Mouse (Mus musculus): ENCODE measurements around the gene Rabgap1l.

Rabgap1l gene

DNA sequence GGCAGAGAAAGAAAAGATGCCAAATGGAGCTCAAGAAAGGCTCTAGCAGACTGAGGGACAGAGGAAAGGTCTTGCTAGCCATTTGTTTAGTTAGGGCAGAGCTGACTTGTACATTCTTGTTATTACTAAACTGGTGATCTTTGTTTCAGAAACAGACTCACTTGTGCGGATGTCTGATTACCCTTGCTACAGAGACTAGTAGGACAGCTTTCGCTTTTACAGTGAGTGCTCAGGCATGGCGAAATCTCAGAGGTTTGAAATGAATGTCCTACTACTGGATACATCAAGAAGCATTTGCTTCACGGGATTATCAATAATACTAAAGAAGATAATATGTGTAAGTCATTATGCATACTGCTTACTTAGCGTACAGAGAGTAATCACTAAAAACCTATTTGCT lies 548.3 kb downstream of the Rabgap1l start:
- DNase-seq (ENCODE audit: low spot score), result no peak

DNA sequence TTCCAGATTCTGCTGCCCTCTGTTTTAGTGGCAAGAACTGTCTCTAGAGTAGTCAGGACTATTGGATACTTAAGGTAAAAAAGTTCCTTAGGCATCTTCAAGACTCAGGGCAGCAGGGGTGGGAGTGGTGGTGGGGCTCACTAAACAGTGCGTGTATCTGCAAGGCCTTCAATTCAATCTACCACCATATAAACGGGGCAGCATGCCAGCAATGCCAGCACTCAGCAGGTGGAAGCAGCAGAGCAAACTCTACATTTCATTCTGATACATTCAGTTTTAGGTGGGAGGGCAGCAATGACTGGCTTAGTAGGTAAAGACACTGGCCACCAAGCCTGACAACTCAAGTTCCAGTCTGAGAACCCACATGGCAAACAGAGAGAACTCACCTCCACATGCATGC lies 552.9 kb downstream of the Rabgap1l start:
- no peak for DNase-seq (ENCODE audit: low spot score)

DNA sequence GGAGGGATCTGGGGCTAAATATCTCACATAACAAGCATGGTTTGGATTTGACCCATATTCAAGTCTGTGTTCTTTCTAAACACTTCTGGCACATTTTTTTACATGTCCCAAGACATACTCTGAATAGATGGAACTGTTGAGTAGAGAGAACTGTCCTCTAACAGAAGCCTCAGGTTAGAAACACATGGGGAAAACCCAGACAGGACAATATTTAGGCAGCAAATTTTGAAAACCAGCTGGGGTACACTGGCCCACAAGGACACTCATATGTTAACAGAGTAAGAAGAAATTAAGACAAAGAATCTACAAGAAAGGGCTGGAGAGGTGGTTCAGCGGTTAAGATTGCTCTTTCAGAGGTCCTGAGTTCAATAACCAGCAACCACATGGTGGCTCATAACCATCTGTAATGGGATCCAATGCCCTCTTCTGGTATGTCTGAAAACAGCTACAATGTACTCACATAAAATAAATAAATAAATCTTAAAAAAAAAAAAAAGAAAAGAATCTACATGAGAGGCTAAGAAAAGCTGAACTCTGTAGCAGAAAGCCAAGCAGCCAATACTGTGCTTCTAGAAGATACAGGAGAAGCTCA lies 554.1 kb downstream of the Rabgap1l start:
- no peak for DNase-seq (ENCODE audit: low spot score)

DNA sequence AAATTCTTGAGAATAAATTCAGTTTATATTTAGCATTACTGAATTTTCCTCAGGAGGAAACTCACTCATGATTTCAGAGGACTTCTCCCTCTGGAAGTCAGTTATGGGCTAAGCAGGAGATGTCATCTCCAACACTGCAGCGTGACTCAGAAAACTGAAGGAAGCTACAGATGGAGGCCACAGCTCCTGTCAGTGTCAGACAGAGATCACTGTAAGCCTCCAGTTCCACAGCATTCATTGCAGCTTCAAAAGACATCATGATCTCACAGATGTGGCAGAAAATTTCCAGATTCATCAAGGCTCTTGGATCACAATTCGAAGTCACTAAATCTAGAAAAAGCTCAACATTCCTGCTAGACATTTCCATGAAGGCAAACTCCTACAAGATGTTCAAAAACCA lies 555.0 kb downstream of the Rabgap1l start:
- no peak for DNase-seq (ENCODE audit: low spot score)

DNA sequence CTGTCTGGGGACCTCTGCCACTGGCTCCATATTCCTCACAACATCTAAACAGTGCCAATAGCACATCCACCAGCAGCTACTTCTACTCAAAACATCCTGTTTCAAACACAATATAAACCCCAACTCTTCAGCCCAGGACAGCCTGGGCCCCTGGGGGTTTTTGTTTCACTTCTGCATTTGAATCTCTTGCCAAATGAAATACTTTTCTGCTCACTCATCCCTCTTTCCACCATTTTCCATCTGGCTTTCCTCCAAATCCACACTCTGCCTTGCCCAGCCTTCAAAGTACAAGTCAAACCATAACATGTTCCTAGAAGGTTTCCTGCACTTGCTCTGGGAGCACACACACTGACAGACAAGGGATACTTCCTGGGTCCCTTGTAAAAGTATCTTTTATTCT lies 559.1 kb downstream of the Rabgap1l start:
- no peak for DNase-seq (ENCODE audit: low spot score)

DNA sequence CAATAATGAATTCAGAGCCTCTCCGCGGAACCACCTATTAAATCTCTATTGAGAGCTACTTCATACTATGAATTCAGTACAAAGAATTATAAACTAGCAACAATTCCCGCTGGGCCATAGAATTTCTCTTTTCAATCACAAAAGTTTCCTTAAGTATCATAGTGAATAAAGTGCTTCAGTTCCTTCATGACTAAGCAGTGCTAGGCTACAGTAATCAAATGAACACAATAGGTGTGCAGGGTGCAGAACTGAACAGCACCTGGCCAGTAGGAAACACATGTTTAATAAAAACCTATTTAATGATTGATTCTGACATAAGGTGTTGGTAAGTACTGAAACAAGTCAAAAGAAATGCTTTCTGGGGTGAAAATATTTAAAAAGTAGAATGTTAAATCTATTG lies 560.9 kb downstream of the Rabgap1l start:
- DNase-seq (ENCODE audit: low spot score), result no peak

DNA sequence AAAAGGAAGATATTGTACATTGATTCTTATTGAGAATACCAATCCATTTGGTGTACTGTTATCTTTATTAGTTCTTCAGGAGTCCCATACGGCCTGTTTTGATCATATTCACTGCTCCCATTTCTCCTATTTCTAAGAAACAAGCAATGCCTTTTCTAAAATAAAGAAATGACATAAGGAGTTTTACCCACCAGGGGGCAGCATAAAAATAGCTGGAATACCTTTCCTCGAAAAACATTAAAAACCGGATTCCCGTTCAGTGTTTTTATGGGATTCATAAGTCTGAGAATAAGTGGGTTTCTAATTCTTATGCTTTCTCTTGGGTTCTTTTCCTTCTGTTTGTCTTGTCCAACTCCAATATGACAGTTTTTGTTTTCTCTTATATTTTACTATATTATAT lies 562.0 kb downstream of the Rabgap1l start:
- DNase-seq (ENCODE audit: low spot score), result peak; percentile 83

DNA sequence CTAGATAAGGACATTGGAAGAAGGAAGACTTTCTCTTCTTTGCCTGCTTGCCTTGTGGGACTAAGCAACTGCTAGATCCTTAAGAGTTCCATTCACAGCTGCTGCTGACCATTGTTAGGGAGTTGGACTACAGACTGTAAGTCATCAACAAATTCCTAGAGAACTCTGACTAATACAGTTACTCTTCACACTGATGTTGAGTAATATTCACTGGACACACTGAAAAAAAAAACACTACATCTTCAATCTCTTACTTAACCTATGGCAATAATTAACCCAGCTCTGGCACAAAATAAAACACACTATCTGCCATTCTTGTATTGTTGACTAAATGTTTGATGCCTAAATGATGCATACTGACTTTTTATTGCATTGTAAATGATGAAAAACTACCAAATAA lies 565.2 kb downstream of the Rabgap1l start:
- DNase-seq (ENCODE audit: low spot score), result no peak

DNA sequence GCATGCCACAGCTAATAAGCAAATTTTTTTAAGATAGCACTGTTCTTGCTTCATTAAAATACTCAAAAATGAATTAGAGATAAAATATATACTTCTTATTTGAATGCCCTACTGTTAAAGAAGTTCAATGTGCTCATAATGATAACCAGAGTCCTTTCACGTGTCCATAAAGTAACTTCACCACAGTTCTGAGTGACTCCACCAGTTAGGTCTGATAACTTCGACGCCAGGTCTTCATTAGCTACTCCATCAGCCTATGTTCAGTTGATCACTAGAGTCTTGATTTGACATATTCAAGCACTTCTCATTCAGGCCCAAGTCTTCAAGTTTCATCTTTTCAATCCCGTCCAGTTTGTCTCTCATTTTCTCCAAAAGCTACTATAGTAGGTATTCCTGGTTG lies 565.8 kb downstream of the Rabgap1l start:
- DNase-seq (ENCODE audit: low spot score), result no peak

DNA sequence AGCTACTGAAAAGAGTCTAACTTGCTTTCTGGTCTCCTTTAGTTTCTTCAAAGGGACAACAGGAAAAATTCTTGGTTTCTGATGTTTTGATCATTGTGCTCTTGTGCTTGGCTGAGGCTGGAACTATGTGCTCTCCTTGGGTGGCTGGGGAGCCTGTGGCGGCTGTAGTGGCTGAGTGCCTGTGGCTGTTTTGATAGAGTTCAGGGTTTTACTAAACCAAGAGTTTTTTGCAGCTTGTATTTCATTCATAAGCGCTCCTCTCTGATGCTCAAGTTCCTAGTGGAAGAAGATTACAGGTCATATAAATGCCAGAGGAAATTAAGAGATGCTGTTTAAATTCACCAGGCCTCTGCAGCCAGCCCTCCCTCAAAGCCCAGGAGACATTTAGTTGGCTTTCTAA lies 568.9 kb downstream of the Rabgap1l start:
- no peak for DNase-seq (ENCODE audit: low spot score)

DNA sequence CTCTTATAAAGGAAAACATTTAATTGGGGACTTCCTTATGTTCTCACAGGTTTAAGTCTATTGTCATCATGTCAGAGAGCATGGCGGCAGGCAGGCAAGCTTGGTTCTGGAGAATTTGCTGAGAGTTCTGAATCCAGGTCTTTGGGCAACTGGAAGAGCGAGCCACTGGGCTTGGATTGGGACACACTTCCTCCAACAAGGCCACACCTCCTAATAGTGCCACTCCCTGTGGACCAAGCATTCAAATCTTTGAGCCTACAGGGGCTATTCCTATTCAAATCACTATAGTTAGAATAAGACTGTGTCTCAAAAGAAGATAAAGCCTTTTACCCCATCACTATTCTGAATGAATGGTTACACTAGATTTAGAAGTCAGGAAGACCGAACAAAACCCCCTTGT lies 575.1 kb downstream of the Rabgap1l start:
- DNase-seq (ENCODE audit: low spot score), result no peak

DNA sequence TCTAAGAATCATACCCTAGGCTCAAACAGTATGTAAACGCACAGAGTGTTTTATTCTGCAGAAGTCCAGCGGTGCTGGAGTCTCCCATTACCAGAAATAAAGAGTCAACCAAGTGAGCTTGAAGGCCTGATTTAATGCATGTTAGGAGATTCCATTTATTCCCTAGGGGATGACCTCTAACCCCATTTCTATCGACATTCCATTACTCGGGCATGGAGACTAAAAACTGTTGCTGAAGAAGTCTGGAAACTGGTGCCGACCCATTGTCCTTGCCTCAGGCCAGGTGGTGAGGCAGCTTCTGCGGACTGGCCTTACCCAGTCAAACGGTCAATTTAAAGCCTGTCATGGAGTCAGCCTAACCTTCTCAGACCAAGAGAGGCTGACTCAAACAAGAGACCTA lies 578.8 kb downstream of the Rabgap1l start:
- DNase-seq (ENCODE audit: low spot score), result peak; percentile 49

DNA sequence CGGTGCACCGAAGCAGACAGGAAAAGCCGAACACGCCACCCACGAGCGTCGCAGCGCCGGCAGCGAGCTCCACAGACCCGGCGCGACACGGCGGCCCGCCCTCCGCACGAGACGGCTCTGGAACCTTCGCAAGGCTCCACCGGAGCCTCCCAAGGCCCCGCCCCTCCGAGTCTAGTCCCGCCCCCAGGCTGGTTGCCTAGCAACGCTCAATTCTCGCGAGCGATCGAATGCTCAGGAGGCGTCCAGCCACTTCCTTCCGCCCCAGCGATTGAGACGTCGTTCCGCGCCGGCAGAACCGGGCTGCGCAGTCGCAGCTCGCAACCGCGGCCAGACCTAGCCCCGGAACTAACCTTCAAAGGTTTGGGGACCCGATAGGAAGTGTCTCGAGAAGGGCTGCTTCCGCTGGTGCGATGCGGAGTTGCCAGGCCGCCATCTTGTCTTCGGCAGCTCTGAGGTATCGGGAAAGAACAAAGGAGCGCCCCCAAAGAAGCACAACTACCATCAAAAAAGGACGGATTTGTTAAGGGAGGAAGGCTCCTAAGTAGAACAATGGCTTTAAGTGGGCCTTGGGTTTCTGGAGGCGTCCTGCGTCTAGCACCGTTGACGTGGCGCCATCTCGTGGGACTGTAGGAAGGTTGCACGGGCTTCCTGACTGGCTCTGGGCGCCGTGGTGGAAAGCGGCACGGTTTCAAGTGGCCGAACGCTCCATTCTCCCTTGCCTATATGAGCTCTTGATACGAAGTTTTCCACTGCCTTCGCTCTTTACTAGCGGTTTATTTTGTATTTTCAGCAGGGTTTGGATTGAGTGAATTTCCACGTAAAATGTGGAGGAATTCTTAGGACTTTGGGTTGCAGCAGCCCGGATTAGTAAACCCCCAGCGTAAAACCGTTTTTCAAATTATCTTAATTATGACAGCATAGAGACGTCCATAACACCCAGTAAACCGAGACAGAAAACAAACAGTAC lies 580.0 kb downstream of the Rabgap1l start, which contains the start of gene Cacybp:
Gene Cacybp, minus strand, starts transcription at position 173 of the 967 bp plus-strand sequence.
- DNase-seq (ENCODE audit: low spot score), result peak; percentile 99

DNA sequence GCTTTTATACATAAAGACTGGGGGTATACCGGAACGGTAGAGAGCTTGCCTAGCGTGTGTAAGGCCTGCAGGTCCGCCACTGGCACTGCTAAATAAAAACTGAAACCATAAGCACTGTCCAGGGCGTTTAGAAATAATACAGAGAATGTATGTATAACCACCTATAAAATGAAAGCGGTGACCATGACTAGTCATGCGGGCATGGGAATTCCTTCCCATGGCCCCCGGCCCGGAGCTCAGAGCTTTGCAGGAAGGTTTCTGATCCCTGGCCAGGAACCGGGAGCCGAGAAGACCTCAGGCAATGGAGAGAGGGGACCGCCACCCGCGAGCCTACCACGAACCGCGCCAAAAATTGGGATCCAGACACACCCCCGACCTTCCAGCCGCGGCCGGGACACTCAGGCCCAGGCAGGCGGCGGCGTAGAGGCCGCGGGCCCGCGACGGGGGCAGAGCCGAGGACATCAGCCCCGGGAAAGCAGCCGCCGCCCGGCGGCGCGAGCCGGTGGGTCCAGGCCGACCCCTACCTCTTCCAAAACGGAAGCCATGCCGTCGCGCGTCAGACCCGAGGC lies 580.8 kb downstream of the Rabgap1l start:
- peak; percentile 62 for DNase-seq (ENCODE audit: low spot score)

DNA sequence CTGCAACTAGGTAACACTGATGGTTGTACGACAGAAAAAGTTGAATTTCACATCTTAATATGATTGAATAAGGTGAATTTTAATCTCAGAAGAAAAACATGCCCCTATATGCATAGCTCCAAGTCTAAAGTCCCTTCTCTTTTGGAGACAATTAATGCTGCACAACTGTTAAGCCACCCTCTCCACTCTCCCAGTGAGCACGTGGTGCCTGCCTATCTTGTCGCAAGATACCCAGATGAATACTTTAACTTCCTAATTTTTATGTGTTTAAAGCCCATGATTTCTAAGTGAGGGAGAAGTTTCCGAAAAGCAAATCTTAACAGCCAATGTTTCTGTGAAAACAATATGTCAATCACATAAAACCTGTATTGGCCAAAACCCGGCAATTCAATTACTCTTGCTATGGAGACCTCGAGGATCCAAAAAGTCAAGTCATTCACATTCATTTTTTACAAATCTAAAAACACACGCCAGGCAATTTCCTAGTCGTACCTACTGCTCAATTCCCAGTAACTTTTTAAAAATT lies 581.4 kb downstream of the Rabgap1l start:
- peak; percentile 43 for DNase-seq (ENCODE audit: low spot score)

DNA sequence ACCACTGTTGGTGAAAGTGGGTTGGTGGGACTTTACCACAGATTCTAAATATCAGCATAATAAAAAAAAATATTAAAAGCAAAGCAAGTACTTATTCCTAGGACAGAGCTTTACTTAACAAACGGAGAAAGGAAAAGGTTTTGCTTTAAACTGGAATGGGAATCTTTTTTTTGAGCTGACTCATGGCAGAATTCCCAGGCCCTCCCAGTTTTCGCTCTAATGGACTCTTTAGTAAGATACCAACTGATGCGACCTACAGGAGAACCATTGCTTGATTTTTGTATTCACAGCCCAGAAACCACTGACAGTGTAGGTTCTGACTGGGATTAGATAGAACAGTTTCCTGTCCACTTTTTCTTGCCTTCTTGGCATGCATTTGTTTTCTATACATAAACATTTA lies 582.4 kb downstream of the Rabgap1l start:
- peak; percentile 7 for DNase-seq (ENCODE audit: low spot score)

DNA sequence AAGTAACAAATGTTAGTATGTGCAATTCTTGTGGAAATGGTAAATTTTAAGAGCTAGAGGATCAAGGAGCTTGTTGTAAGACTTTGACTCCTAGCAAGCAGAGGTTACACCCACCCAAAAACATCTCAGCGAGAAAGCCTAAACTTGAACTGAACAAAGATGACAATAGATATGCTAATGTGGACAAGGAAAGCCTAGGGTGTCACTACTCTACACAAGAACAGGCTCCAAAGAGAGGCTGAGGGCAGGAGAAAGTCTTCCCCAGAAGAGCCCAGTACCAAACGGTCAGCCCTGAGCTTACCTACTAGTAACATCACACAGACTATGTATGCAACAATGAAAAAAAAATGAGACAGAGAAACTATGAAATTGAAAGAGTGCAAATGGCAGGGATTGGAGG lies 583.2 kb downstream of the Rabgap1l start:
- peak; percentile 10 for DNase-seq (ENCODE audit: low spot score)

DNA sequence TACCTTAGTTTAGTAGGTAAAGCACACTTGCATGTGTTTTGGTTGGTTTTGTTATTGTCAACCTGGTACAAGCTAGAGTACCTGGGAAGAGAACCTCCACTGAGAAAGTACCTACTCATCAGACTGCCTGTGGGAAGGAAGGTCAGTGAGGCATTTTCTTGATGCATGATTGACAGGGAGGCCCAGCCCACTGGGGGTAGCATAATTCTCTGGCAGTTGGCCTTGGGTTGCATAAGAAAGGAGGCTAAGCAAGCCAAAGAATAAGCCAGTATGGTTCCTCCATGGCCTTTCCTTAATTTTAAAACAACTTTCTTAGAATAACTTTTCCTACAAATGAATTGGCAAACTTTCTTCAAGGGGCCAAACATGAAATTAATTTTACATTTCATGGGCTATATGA lies 587.5 kb downstream of the Rabgap1l start:
- DNase-seq (ENCODE audit: low spot score), result no peak

DNA sequence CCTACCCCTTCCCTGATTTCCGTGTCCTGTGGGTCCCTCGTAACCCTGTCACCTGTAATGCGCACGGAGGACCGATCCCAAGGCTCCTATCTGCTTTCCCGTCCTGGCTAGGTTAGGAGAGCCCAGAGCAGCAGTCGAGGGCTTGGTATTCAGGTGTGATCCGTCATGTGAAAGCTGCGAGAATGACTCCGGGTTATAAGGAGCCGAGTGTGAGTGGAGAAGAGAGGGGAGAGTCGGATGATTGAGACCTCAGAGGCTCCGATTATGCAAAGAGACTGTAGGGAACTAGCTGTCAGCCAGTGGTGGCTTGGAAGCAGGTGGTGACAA lies 597.7 kb downstream of the Rabgap1l start:
- no peak for DNase-seq (ENCODE audit: low spot score)

DNA sequence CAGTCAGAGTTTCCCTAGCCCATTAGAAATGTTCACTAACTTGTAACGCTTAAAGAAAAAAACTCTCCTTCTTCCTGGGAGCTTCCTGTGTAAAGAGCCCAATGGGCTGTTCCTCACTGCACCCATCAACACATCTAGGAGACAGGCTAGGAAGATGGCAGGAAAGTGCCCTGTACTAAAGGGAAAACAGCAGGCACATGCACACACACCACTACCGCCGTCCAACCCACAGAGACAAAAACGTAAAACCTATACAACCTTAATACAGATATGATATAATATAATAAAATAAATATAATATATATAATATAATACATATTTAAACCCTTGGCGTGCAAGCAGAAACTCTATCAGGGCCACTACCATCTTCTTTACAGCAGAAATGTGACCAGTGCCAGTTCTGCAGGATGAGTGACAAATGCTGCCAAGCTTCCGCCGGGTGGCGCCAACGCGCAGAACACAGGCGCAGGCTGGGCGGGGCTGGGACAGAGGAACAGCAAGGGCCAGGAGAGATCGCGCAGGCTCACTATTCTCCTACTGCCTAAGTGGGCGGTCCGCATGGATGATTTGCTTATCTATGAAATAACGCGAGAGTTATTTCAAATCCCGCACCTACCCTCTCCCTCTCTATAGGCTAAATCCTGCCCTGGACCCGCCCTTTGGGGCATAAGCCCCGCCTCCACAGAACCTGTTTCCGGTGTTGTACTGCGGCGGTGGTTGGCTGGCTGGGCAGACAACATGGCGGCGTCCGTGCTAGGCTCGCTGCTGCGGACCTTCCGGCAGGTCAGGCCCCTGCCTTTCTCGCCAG lies 598.3 kb downstream of the Rabgap1l start, which contains the start of gene Mrps14:
Gene Mrps14, plus strand, starts transcription at position 687 of the 808 bp plus-strand sequence.
- DNase-seq (ENCODE audit: low spot score), result peak; percentile 99

DNA sequence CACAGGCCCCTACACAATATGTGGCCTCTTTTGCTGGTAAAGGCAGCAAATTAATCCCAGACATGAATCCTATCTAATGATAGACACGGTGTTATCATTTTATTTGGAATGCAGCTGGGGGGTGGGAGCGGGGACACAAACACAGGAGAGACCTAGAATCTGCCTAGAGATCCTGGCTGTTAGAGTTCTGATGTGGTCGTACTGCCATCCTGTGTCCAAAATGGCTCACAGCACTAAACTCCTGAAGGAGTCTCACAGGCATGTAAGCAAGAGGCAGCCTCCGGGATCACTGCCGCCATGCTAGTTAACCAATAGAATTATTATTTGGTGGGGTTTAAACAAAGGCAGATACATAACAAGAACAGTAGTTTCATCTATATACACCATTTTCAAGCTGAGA lies 608.5 kb downstream of the Rabgap1l start:
- DNase-seq (ENCODE audit: low spot score), result peak; percentile 79

DNA sequence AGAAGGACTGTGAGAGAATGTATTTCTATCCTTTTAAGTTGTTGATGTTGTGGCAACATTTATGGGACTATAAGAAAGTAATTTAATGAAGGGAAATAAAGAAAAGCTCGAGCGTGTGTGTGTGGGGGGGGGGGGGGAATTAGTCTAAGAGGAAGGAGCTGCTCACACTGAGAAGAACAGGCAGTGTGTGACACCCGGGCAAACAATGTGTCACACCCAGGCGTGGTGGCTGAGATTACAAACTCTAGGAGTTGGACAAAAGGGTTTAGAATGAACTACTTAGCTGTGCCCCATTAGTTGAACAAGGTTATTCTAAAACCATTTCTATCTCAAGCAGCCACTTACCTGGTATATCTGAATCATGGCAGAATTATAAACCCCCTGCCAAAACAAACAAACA lies 611.8 kb downstream of the Rabgap1l start:
- no peak for DNase-seq (ENCODE audit: low spot score)
